Mouse (Mus musculus) liver, adult 2 months (tissue): ENCODE measurements around the gene Card11.
A peak's percentile ranks its signal among the peaks of the same experiment; 100 is the strongest.

ENCODE experiments used
- CTCF ChIP-seq: fragments of 200-500 bp; IDR thresholded peaks from 2 replicates; pipeline ENCODE4 v1.5.1; 2011; ENCODE audit warnings: low read depth, low read length, control low read depth
- POLR2A ChIP-seq: fragments of 200-500 bp; IDR thresholded peaks from 2 replicates; pipeline ENCODE4 v1.6.1; 2011; ENCODE audit warnings: low read length, control low read depth; ENCODE audit not compliant: insufficient read depth; ENCODE audit errors: extremely low read depth

- no peak for TF ChIP-seq POLR2A
- peak; percentile 67 for TF ChIP-seq CTCF
Measured at GRCm38 (mm10) chr5:140889539-140889938, 110.8 kb downstream of the Card11 start.
